Mouse (Mus musculus): ENCODE results near the gene Retreg3. TPM values are rescaled to one million over a fixed set of nuclear protein-coding genes. Genes with fewer than 3 reads are reported as not detected.
A peak's percentile ranks its signal among the peaks of the same experiment; 100 is the strongest.

The Retreg3 gene
- polyA plus RNA-seq, 1 experiment from 2014 or later: 15.3 TPM

GRCm38 (mm10) chr11:101143338-101144225 lies 23.9 kb upstream of the Retreg3 start:
- peak overlapping the region; percentile 59 for H3K4me2 ChIP-seq
- no peaks in the 10 kb centered on the region for H3K9me3 ChIP-seq (replicated peaks)
- H3K4me1 ChIP-seq (replicated peaks): peaks cover 33% of the 10 kb centered on the region
- H3K4me3 ChIP-seq: peak overlapping the region; percentile 38
- WGBS: 27% methylated on average over 19 of the region's 19 CpGs
- no peak overlapping the region for H3K9ac ChIP-seq
- no peaks in the 10 kb centered on the region for H3K27me3 ChIP-seq
- H3K27ac ChIP-seq: no peak overlapping the region
- ATAC-seq (replicated peaks; ENCODE audit: insufficient number of reproducible peaks, insufficient read depth, low FRiP score, low read depth): no peak; the same call in 1 of the 2 replicates
- no peaks in the 10 kb centered on the region for H3K36me3 ChIP-seq

GRCm38 (mm10) chr11:101142215-101142967 lies 22.7 kb upstream of the Retreg3 start:
- WGBS: 82% methylated on average over 10 of the region's 10 CpGs
- no peaks in the 10 kb centered on the region for H3K9me3 ChIP-seq (replicated peaks)
- no peak overlapping the region for H3K4me2 ChIP-seq
- H3K27me3 ChIP-seq: no peaks in the 10 kb centered on the region
- H3K4me1 ChIP-seq (replicated peaks): peaks cover 33% of the 10 kb centered on the region
- H3K27ac ChIP-seq: no peak overlapping the region
- ATAC-seq (replicated peaks; ENCODE audit: insufficient number of reproducible peaks, insufficient read depth, low FRiP score, low read depth): no peak
- no peaks in the 10 kb centered on the region for H3K36me3 ChIP-seq
- H3K9ac ChIP-seq: no peak overlapping the region
- no peak overlapping the region for H3K4me3 ChIP-seq

DNA sequence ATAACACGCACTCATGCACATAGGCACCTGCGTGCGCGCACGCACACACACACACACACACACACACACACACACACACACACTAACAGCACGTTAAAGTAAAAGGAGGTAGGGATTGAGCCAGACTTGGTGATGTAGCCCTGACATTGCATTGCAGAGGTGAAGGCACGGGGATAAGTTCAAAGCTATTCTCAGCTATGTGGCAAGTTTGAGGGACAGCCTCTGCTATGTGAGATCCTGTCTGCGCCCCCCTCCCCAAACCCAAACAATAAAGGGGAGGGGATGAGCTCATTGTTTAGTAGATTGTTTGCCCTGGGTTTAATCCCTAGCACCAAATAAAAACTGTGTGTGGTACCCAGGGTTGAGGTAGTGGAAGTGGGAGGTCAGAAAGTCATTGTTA lies 21.4 kb upstream of the Retreg3 start:
- ATAC-seq (replicated peaks; ENCODE audit: insufficient number of reproducible peaks, insufficient read depth, low FRiP score, low read depth): no peak
- peaks cover 33% of the 10 kb centered on the region for H3K4me1 ChIP-seq (replicated peaks)

DNA sequence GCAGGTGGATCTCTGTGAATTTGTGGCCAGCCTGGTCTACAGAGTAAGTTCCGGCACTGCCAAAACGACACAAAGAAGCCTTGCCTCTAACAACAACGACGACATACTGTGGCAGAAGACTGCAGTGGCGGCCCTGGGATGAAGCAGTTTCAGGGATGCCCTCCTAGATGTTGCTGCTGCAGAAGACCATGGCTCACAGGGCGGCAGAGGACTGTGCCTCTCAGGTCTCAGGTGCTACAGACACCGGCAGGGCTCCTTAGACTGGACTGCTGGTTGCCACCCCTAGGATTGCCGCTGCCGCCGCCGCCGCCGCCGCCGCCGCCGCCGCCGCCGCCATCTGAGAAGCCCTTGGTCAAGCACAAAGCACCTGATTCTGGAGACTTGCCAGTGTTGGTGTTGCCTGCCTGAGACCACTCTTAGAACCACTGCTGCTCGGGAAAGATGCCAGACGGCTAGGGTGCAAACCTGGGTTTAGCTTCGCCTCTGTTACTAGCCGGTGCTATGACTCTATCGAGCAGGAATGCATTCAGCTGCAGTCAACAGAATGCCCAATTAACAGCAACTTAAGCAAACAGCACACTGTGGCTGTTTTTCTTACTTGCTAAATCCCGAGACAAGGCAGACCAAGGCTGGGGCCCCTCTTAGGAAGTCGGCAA lies 20.6 kb upstream of the Retreg3 start:
- ATAC-seq (replicated peaks; ENCODE audit: insufficient number of reproducible peaks, insufficient read depth, low FRiP score, low read depth): peak; percentile 53
- no peaks in the 10 kb centered on the region for H3K36me3 ChIP-seq
- H3K4me1 ChIP-seq (replicated peaks): peaks cover 33% of the 10 kb centered on the region
- H3K27ac ChIP-seq: peak overlapping the region; percentile 70
- 33% methylated on average over 27 of the region's 27 CpGs for WGBS
- peak overlapping the region; percentile 67 for H3K4me2 ChIP-seq
- peak overlapping the region; percentile 44 for H3K4me3 ChIP-seq
- no peaks in the 10 kb centered on the region for H3K9me3 ChIP-seq (replicated peaks)
- peak overlapping the region; percentile 43 for H3K9ac ChIP-seq
- no peaks in the 10 kb centered on the region for H3K27me3 ChIP-seq

More for the DNA sequence above, 21.4 kb upstream of the Retreg3 start:
- Histone ChIP-seq H3K4me3 (no peak overlapping the region), H3K4me2 (no peak overlapping the region), H3K27ac (peak overlapping the region; percentile 70), H3K36me3 (no peaks in the 10 kb centered on the region), H3K27me3 (no peaks in the 10 kb centered on the region), H3K9ac (no peak overlapping the region), H3K9me3 (replicated peaks) (no peaks in the 10 kb centered on the region)
- 75% methylated on average over 8 of the region's 8 CpGs for WGBS

GRCm38 (mm10) chr11:101138536-101139181 lies 19.0 kb upstream of the Retreg3 start:
- H3K9me3 ChIP-seq (replicated peaks): no peaks in the 10 kb centered on the region
- H3K4me1 ChIP-seq (replicated peaks): peaks cover 37% of the 10 kb centered on the region
- H3K4me2 ChIP-seq: peak overlapping the region; percentile 40
- H3K4me3 ChIP-seq: peak overlapping the region; percentile 12; the same call in 1 of the 2 replicates
- WGBS: 28% methylated on average over 15 of the region's 15 CpGs
- H3K9ac ChIP-seq: 0 out of 2 replicates have a peak overlapping the region, but pooled peaks have one; percentile 27
- no peaks in the 10 kb centered on the region for H3K27me3 ChIP-seq
- no peak overlapping the region for H3K27ac ChIP-seq
- ATAC-seq (replicated peaks; ENCODE audit: insufficient number of reproducible peaks, insufficient read depth, low FRiP score, low read depth): no peak
- H3K36me3 ChIP-seq: no peaks in the 10 kb centered on the region

GRCm38 (mm10) chr11:101137000-101137399 lies 17.3 kb upstream of the Retreg3 start:
- H3K36me3 ChIP-seq: no peaks in the 10 kb centered on the region
- H3K4me1 ChIP-seq (replicated peaks): peaks cover 33% of the 10 kb centered on the region
- no peak overlapping the region for H3K4me2 ChIP-seq
- no peaks in the 10 kb centered on the region for H3K27me3 ChIP-seq
- 68% methylated on average over 7 of the region's 7 CpGs for WGBS
- no peak overlapping the region for H3K4me3 ChIP-seq
- no peak for ATAC-seq (replicated peaks; ENCODE audit: insufficient number of reproducible peaks, insufficient read depth, low FRiP score, low read depth)
- H3K27ac ChIP-seq: no peak overlapping the region
- H3K9me3 ChIP-seq (replicated peaks): no peaks in the 10 kb centered on the region
- no peak overlapping the region for H3K9ac ChIP-seq

GRCm38 (mm10) chr11:101134217-101134865 lies 14.6 kb upstream of the Retreg3 start:
- H3K4me1 ChIP-seq (replicated peaks): peaks cover 23% of the 10 kb centered on the region
- 58% methylated on average over 13 of the region's 13 CpGs for WGBS
- H3K9me3 ChIP-seq (replicated peaks): no peaks in the 10 kb centered on the region
- no peak for ATAC-seq (replicated peaks; ENCODE audit: insufficient number of reproducible peaks, insufficient read depth, low FRiP score, low read depth)
- no peaks in the 10 kb centered on the region for H3K27me3 ChIP-seq
- no peak overlapping the region for H3K9ac ChIP-seq
- no peak overlapping the region for H3K27ac ChIP-seq
- no peaks in the 10 kb centered on the region for H3K36me3 ChIP-seq
- H3K4me3 ChIP-seq: no peak overlapping the region
- H3K4me2 ChIP-seq: no peak overlapping the region

- Histone ChIP-seq H3K9me3 (replicated peaks) (no peaks in the 10 kb centered on the region), H3K27ac (no peak overlapping the region), H3K27me3 (no peaks in the 10 kb centered on the region), H3K9ac (no peak overlapping the region), H3K4me1 (replicated peaks) (peaks cover 22% of the 10 kb centered on the region), H3K4me2 (no peak overlapping the region), H3K4me3 (no peak overlapping the region), H3K36me3 (no peaks in the 10 kb centered on the region)
- 55% methylated on average over 12 of the region's 12 CpGs for WGBS
- no peak for ATAC-seq (replicated peaks; ENCODE audit: insufficient number of reproducible peaks, insufficient read depth, low FRiP score, low read depth)
These were observed 13.3 kb upstream of the Retreg3 start for GRCm38 (mm10) chr11:101133037-101133436.

DNA sequence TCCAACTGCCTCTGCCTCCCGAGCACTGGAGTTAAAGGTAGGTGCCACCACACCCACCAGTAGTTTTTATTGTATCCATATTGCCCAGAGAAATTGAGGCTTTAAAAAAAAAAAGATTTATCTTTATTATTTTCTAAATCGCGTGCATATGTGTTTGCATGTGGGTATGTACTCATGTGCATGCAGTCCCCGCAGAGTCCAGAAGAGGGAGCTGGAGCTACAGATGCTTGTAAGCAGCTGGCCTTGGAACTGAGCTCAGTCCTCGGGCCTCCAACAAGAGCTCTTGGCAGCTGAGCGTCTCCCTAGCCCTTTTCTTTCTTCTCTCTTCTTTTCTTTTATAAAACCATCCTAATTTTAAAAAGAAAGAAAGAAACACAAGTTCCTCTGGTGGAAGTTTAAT lies 12.0 kb upstream of the Retreg3 start:
- Histone ChIP-seq H3K4me3 (no peak overlapping the region), H3K9ac (no peak overlapping the region), H3K9me3 (replicated peaks) (no peaks in the 10 kb centered on the region), H3K4me1 (replicated peaks) (peaks cover 22% of the 10 kb centered on the region), H3K36me3 (peaks cover 2% of the 10 kb centered on the region), H3K4me2 (no peak overlapping the region), H3K27ac (no peak overlapping the region), H3K27me3 (no peaks in the 10 kb centered on the region)
- no peak for ATAC-seq (replicated peaks; ENCODE audit: insufficient number of reproducible peaks, insufficient read depth, low FRiP score, low read depth)
- 87% methylated on average over 6 of the region's 6 CpGs for WGBS

GRCm38 (mm10) chr11:101131187-101131586 lies 11.5 kb upstream of the Retreg3 start:
- Histone ChIP-seq H3K9me3 (replicated peaks) (no peaks in the 10 kb centered on the region), H3K27ac (no peak overlapping the region), H3K4me2 (no peak overlapping the region), H3K36me3 (peaks cover 7% of the 10 kb centered on the region), H3K4me3 (no peak overlapping the region), H3K4me1 (replicated peaks) (peaks cover 22% of the 10 kb centered on the region), H3K9ac (no peak overlapping the region), H3K27me3 (no peaks in the 10 kb centered on the region)
- 83% methylated on average over 2 of the region's 2 CpGs for WGBS
- ATAC-seq (replicated peaks; ENCODE audit: insufficient number of reproducible peaks, insufficient read depth, low FRiP score, low read depth): no peak

All from heart, embryonic 15.5 days (tissue).